Mouse (Mus musculus): Measurements from ENCODE around the gene Gldc. TPM values are rescaled to one million over a fixed set of nuclear protein-coding genes. Genes with fewer than 3 reads are reported as not detected.

Gene Gldc
- polyA plus RNA-seq, 1 experiment from 2014 or later: 9.2 TPM

DNA sequence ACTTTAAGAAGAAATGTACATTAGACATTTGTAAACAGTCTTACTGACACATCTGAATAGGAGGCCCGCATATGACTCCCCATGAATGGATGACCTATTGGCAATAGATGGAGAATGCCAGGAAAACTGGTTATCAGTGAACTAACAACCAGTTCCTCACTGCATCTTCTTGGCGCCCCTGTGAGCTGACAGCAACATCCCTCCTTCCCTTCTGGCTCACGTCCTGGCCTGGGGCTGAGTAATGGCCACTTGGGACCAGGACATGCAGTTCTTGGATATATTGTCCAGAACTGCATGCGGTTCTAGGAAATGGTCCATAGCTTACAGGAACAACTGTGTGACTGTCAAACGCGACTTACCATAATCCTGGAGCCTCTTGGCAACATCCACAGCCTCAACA is 72.6 kb downstream of the Gldc start:
- H3K27me3 ChIP-seq: no peaks in the 10 kb centered on the region
- 0 out of 2 replicates have a peak, but pooled peaks cover 13% of the 10 kb centered on the region for H3K36me3 ChIP-seq
- H3K9ac ChIP-seq: no peak overlapping the region
- H3K27ac ChIP-seq: no peak overlapping the region
- no peak overlapping the region for H3K4me2 ChIP-seq (replicated peaks)
- H3K4me1 ChIP-seq: 0 out of 2 replicates have a peak, but pooled peaks cover 10% of the 10 kb centered on the region
- WGBS: 91% methylated on average over 6 of the region's 6 CpGs
- no peak for ATAC-seq (ENCODE audit: insufficient number of reproducible peaks, insufficient read depth, low FRiP score, low TSS enrichment)
- H3K4me3 ChIP-seq: no peak overlapping the region
- no peaks in the 10 kb centered on the region for H3K9me3 ChIP-seq

- WGBS: 89% methylated on average over 12 of the region's 12 CpGs
- no peak overlapping the region for H3K4me2 ChIP-seq (replicated peaks)
- H3K9ac ChIP-seq: no peak overlapping the region
- H3K9me3 ChIP-seq: no peaks in the 10 kb centered on the region
- no peaks in the 10 kb centered on the region for H3K27me3 ChIP-seq
- peaks cover 33% of the 10 kb centered on the region for H3K36me3 ChIP-seq
- no peak for ATAC-seq (ENCODE audit: insufficient number of reproducible peaks, insufficient read depth, low FRiP score, low TSS enrichment)
- no peak overlapping the region for H3K27ac ChIP-seq
- H3K4me1 ChIP-seq: 0 out of 2 replicates have a peak, but pooled peaks cover 8% of the 10 kb centered on the region
- H3K4me3 ChIP-seq: no peak overlapping the region
Observed at GRCm38 (mm10) chr19:30100571-30100970, 74.7 kb downstream of the Gldc start.

GRCm38 (mm10) chr19:30097039-30097438 is 78.2 kb downstream of the Gldc start:
- Histone ChIP-seq H3K4me2 (replicated peaks) (no peak overlapping the region), H3K4me1 (0 out of 2 replicates have a peak, but pooled peaks cover 10% of the 10 kb centered on the region), H3K27ac (no peak overlapping the region), H3K9me3 (no peaks in the 10 kb centered on the region), H3K36me3 (peaks cover 65% of the 10 kb centered on the region), H3K9ac (no peak overlapping the region), H3K4me3 (no peak overlapping the region), H3K27me3 (no peaks in the 10 kb centered on the region)
- ATAC-seq (ENCODE audit: insufficient number of reproducible peaks, insufficient read depth, low FRiP score, low TSS enrichment): no peak
- WGBS: 66% methylated on average over 4 of the region's 4 CpGs

DNA sequence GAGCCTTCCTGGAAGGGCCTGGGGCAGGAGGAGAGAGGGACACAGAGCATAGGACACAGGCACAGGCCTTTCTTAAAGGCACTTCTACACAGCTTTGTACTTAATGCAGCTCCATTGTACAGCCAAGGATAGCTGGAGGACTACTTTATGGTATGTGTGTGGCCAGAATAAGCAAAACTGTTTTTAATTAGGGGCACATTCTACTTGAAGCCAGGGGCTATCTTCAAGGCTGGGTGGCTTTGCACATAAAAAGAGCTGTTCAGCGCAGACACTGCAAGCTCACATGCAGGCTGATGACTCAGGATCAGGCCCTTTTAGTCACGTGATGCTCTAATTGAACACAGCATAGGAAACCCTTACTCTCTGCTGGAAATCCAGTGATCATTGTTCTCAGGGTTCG is 79.0 kb downstream of the Gldc start:
- 0 out of 2 replicates have a peak, but pooled peaks cover 10% of the 10 kb centered on the region for H3K4me1 ChIP-seq
- no peak overlapping the region for H3K4me2 ChIP-seq (replicated peaks)
- H3K9ac ChIP-seq: no peak overlapping the region
- H3K4me3 ChIP-seq: no peak overlapping the region
- H3K27ac ChIP-seq: peak overlapping the region; percentile 73
- 25% methylated on average over 3 of the region's 3 CpGs for WGBS
- no peaks in the 10 kb centered on the region for H3K27me3 ChIP-seq
- H3K9me3 ChIP-seq: no peaks in the 10 kb centered on the region
- peaks cover 72% of the 10 kb centered on the region for H3K36me3 ChIP-seq
- ATAC-seq (ENCODE audit: insufficient number of reproducible peaks, insufficient read depth, low FRiP score, low TSS enrichment): peak; percentile 84; the same call in 1 of the 2 replicates

DNA sequence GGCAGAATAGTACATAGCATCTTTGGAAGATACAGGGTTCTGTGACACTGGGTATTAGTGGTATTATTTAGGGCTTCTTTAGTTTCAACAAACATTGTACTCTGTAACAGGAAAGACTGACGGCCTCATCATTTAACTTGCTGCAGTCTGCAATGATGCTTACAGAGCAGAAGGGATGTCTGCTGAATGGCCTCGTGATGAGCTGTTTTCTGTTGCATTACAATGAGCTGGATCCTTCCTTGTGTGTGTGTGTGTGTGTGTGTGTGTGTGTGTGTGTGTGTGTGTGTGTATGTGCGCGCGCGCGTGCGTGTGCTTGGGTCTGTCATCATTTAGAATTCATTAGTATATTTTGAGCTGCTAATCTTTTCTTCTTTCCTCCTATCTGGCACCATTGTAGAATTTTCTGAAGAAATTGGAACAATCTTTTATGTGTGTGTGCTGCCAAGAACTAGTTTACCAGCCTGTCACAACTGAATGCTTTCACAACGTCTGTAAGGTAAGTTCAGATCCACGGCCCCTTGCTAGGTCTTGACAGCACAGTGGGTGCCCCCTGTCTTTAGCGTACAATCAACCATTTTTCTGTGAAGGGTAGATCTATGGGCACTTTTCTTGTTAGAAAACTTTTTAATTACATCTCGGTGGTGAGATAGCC is 83.5 kb downstream of the Gldc start:
- 90% methylated on average over 12 of the region's 12 CpGs for WGBS
- Histone ChIP-seq H3K9ac (no peak overlapping the region), H3K27ac (no peak overlapping the region), H3K36me3 (peaks cover 79% of the 10 kb centered on the region), H3K27me3 (no peaks in the 10 kb centered on the region), H3K4me2 (replicated peaks) (no peak overlapping the region), H3K4me1 (0 out of 2 replicates have a peak, but pooled peaks cover 10% of the 10 kb centered on the region), H3K9me3 (no peaks in the 10 kb centered on the region), H3K4me3 (no peak overlapping the region)
- no peak for ATAC-seq (ENCODE audit: insufficient number of reproducible peaks, insufficient read depth, low FRiP score, low TSS enrichment)

DNA sequence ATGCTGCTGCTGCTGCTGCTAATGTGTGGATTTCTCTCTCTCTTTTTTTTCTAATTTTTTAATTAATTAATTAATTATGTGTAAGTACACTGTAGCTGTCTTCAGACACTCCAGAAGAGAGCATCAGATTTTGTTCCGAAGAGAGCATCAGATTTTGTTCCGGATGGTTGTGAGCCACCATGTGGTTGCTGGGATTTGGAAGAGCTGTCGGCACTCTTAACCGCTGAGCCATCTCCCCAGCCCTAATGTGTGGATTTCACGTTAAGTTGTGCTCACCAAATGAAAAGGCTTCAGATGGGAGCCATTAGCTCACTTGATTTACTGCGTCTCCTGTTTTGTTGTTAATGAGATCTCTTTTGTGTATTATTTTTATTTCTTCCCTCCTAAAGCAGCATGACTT is 85.1 kb downstream of the Gldc start:
- Histone ChIP-seq H3K36me3 (peaks cover 77% of the 10 kb centered on the region), H3K4me2 (replicated peaks) (no peak overlapping the region), H3K9ac (no peak overlapping the region), H3K9me3 (no peaks in the 10 kb centered on the region), H3K4me1 (no peaks in the 10 kb centered on the region), H3K27ac (no peak overlapping the region), H3K27me3 (no peaks in the 10 kb centered on the region), H3K4me3 (no peak overlapping the region)
- 90% methylated on average over 6 of the region's 6 CpGs for WGBS
- ATAC-seq (ENCODE audit: insufficient number of reproducible peaks, insufficient read depth, low FRiP score, low TSS enrichment): no peak

DNA sequence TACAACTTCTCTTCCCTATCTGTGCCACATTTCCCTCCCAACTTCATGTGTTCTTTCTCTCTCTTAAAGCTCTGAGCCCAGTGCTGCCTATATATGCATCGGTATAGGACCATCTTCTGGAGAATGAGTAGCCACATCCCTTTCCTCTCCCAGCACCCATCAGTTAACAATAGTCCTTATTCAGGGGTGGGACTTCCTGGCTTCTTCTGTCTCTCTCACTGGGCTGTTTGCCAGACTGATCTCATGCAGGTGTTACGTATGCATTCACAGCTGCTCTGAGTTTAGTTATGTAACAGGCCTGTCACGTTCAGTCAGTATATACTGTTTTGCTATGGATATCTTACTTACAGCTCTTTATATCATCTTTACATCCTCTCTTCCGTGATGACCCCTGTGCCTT is 109.4 kb downstream of the Gldc start:
- Histone ChIP-seq H3K27me3 (no peaks in the 10 kb centered on the region), H3K9me3 (no peaks in the 10 kb centered on the region), H3K36me3 (no peaks in the 10 kb centered on the region), H3K27ac (no peak overlapping the region), H3K4me3 (no peak overlapping the region), H3K4me1 (no peaks in the 10 kb centered on the region), H3K4me2 (replicated peaks) (no peak overlapping the region), H3K9ac (no peak overlapping the region)
- ATAC-seq (ENCODE audit: insufficient number of reproducible peaks, insufficient read depth, low FRiP score, low TSS enrichment): no peak
- 65% methylated on average over 4 of the region's 4 CpGs for WGBS

DNA sequence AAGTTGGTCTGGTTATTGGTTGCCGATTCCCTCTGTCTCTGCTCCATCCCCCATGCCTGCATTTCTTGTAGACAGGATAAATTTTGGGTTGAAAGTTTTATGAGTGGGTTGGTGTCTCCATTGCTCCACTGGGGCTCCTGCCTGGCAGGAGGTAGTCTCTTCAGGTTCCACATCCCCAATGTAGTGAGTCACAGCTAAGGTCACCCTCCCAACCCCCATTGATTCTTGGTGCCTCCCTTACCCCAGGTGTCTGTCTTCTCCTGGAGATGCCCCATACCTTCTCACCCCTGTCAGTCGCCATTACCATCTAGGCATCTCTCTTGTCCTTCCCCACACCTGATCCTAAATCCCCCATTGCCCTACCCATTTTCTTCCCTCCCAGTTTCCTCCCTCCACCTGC is 121.0 kb downstream of the Gldc start:
- Histone ChIP-seq H3K4me2 (replicated peaks) (no peak overlapping the region), H3K9ac (no peak overlapping the region), H3K27me3 (no peaks in the 10 kb centered on the region), H3K4me1 (no peaks in the 10 kb centered on the region), H3K4me3 (no peak overlapping the region), H3K36me3 (0 out of 2 replicates have a peak, but pooled peaks cover 8% of the 10 kb centered on the region), H3K27ac (no peak overlapping the region), H3K9me3 (no peaks in the 10 kb centered on the region)
- no peak for ATAC-seq (ENCODE audit: insufficient number of reproducible peaks, insufficient read depth, low FRiP score, low TSS enrichment)
- whole genome bisulfite sequencing: 94% methylated on average over 2 of the region's 2 CpGs

- H3K9me3 ChIP-seq: no peaks in the 10 kb centered on the region
- H3K36me3 ChIP-seq: peaks cover 17% of the 10 kb centered on the region
- no peak overlapping the region for H3K9ac ChIP-seq
- H3K4me3 ChIP-seq: no peak overlapping the region
- no peak overlapping the region for H3K27ac ChIP-seq
- H3K4me1 ChIP-seq: no peaks in the 10 kb centered on the region
- no peak for ATAC-seq (ENCODE audit: insufficient number of reproducible peaks, insufficient read depth, low FRiP score, low TSS enrichment)
- WGBS: 85% methylated on average over 3 of the region's 3 CpGs
- H3K27me3 ChIP-seq: no peaks in the 10 kb centered on the region
- no peak overlapping the region for H3K4me2 ChIP-seq (replicated peaks)
Observed at GRCm38 (mm10) chr19:30051479-30051878, 123.8 kb downstream of the Gldc start.

GRCm38 (mm10) chr19:30050584-30050983 is 124.6 kb downstream of the Gldc start:
- Histone ChIP-seq H3K9me3 (no peaks in the 10 kb centered on the region), H3K9ac (no peak overlapping the region), H3K27ac (no peak overlapping the region), H3K36me3 (peaks cover 13% of the 10 kb centered on the region), H3K4me1 (no peaks in the 10 kb centered on the region), H3K4me2 (replicated peaks) (no peak overlapping the region), H3K27me3 (no peaks in the 10 kb centered on the region), H3K4me3 (no peak overlapping the region)
- 87% methylated on average over 2 of the region's 2 CpGs for WGBS
- no peak for ATAC-seq (ENCODE audit: insufficient number of reproducible peaks, insufficient read depth, low FRiP score, low TSS enrichment)
